Mouse (Mus musculus) forebrain, embryonic 14.5 days (tissue): ENCODE results near the gene Fchsd2. TPM values are rescaled to one million over a fixed set of nuclear protein-coding genes. Genes with fewer than 3 reads are reported as not detected.

Experiments used
- ATAC-seq: fragments of 200-750 bp; cut with Nextera tagmentation; 2 replicates; pipeline ENCODE4 v1.8.0; 2017; ENCODE audit warnings: mild to moderate bottlenecking, moderate library complexity
- DNase-seq: peaks from one replicate; pipeline ENCODE4 v3.0.0-alpha.2; 2015; ENCODE audit warnings: low spot score
- H3K27ac ChIP-seq: fragments of 300-500 bp; sonication (generic); 2 replicates; pipeline ENCODE4 v1.5.1; 2014; ENCODE audit warnings: low read depth, mild to moderate bottlenecking, control low read depth, low read length, moderate library complexity
- H3K27me3 ChIP-seq: fragments of 300-500 bp; sonication (generic); replicated peaks from 2 replicates; pipeline ENCODE4 v1.6.1; 2014; ENCODE audit warnings: low read length, control low read depth, mixed read lengths; ENCODE audit not compliant: control insufficient read depth, insufficient read depth
- H3K36me3 ChIP-seq: fragments of 300-500 bp; sonication (generic); 2 replicates; pipeline ENCODE4 v1.6.1; 2014; ENCODE audit warnings: low read length, control low read depth; ENCODE audit not compliant: control insufficient read depth, insufficient read depth
- H3K4me1 ChIP-seq: fragments of 300-500 bp; sonication (generic); 2 replicates; pipeline ENCODE4 v1.6.1; 2014; ENCODE audit warnings: antibody characterized with exemption, low read length, control low read depth; ENCODE audit not compliant: control insufficient read depth, insufficient read depth
- H3K4me2 ChIP-seq: fragments of 300-500 bp; sonication (generic); 2 replicates; pipeline ENCODE4 v1.6.1; 2014; ENCODE audit warnings: mild to moderate bottlenecking, control low read depth, low read length
- H3K4me3 ChIP-seq: fragments of 300-500 bp; sonication (generic); 2 replicates; pipeline ENCODE4 v1.5.1; 2014; ENCODE audit warnings: low read depth, low read length, control low read depth
- H3K9ac ChIP-seq: fragments of 300-500 bp; sonication (generic); 2 replicates; pipeline ENCODE4 v1.6.1; 2014; ENCODE audit warnings: mild to moderate bottlenecking, low read length, control low read depth, moderate library complexity
- H3K9me3 ChIP-seq: fragments of 300-500 bp; sonication (generic); replicated peaks from 2 replicates; pipeline ENCODE4 v1.6.1; 2016; ENCODE audit warnings: low read length, control low read depth, mixed read lengths; ENCODE audit not compliant: control insufficient read depth
- WGBS: fragments of 180-500 bp; shearing (Covaris S2); extraction: QIAGEN DNeasy Blood & Tissue Kit; methylation state at CpG from one replicate; pipeline ENCODE4 v1.1.7; 2014; 5-methylcytosine and 5-hydroxymethylcytosine counted together
- polyA plus RNA-seq: library from polyadenylated mRNA; unstranded; fragments of >200 nt; fragmentation: Nextera tagmentation; extraction: Ambion mirVana; gene quantifications from 2 replicates; pipeline ENCODE4 v1.2.1, GENCODE M21; 2014

Fchsd2 gene
- polyA plus RNA-seq, 1 experiment from 2014 or later = 27.9 TPM

DNA sequence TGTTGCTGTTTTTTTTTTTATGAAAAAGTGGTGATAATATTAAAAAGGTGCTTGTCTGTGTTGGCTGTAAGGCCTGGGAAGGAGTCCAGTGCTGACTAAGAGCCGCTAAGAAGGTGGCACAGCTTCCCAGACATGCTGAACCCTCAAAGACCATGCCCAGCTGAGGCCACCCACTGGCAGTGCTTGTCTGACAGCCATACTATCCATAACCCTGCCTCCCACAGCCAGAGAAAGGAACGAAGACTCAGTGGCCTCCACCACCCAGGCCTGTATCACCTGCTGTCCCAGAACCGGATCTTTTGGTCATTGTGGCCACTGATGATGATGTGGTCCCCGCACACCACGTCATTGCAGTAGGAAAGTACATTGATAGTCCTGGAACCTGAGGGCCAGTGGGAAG, 198.5 kb downstream of the Fchsd2 start:
- Histone ChIP-seq H3K27ac (no peak overlapping the region), H3K9me3 (no peaks in the 10 kb centered on the region), H3K4me1 (no peaks in the 10 kb centered on the region), H3K4me2 (no peak overlapping the region), H3K36me3 (peaks cover 7% of the 10 kb centered on the region), H3K9ac (no peak overlapping the region), H3K4me3 (no peak overlapping the region), H3K27me3 (no peaks in the 10 kb centered on the region)
- ATAC-seq (no peak), DNase-seq (no peak)
- 73% methylated on average over 5 of the region's 5 CpGs for WGBS

DNA sequence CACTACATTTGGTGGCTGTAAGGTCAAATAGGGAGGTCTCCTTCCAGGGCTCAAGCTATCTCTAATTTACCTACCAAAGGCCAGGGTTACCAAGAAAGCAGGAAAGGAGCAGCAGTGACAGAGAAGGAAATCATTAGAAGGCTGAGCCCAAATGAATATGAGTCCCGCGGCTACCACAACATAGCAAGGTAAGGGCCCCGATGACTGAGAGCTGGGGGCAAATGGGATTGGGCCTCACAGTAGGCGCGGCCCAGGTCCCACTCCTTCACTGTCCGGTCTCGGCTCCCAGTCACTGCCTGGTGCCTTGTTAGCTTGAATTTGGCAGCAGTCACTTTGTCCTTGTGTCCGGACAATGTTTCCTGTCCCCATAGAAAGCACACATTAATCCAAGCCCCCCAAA, 199.0 kb downstream of the Fchsd2 start:
- ATAC-seq (no peak), DNase-seq (no peak)
- no peaks in the 10 kb centered on the region for H3K27me3 ChIP-seq
- no peaks in the 10 kb centered on the region for H3K9me3 ChIP-seq
- 94% methylated on average over 8 of the region's 8 CpGs for WGBS
- H3K4me2 ChIP-seq = no peak overlapping the region
- no peak overlapping the region for H3K4me3 ChIP-seq
- H3K9ac ChIP-seq = no peak overlapping the region
- H3K27ac ChIP-seq = no peak overlapping the region
- peaks cover 7% of the 10 kb centered on the region for H3K36me3 ChIP-seq
- H3K4me1 ChIP-seq = no peaks in the 10 kb centered on the region

DNA sequence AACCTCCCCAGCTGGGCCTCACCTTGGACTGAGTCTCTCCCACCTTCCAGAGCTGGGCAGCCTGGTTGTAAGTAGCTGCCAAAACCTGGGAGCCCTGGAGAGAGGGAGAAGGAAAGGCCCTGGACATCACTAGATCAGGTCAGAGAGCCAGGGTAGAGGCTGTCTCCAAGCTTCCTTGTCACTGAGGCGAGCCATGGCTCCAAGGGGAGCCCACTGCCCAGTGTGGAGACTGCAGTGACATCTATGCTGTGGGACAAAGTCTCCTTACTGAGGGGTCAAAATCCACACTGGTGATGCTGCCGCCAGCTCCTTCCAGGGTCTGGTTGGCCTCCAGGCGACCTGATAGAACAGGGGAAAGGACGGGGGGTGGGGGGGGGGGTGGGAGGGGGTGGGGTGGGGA, 199.4 kb downstream of the Fchsd2 start:
- H3K36me3 ChIP-seq = peaks cover 7% of the 10 kb centered on the region
- no peak overlapping the region for H3K4me3 ChIP-seq
- no peak for DNase-seq
- H3K4me2 ChIP-seq = no peak overlapping the region
- H3K9me3 ChIP-seq = no peaks in the 10 kb centered on the region
- no peak overlapping the region for H3K27ac ChIP-seq
- no peak for ATAC-seq
- H3K9ac ChIP-seq = no peak overlapping the region
- 54% methylated on average over 3 of the region's 4 CpGs for WGBS
- no peaks in the 10 kb centered on the region for H3K27me3 ChIP-seq
- no peaks in the 10 kb centered on the region for H3K4me1 ChIP-seq

DNA sequence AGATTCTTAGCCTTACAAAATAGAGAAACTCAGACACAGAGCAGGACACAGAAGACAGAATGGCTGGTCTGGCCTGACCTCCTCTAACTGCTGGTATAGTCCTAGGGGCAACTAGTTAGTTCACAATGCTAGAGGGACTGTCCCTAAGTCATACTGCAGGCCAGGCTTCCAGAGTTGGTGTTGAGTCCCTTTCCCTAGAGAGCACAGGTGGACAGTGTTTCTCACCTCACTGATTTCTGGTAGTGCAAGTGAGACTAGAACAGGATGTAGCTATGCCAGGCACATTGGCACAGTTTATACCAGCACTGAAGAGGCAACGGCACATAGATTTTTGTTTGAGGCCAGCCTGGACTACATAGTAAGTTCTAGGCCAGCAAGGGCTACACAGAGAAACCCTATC, 200.0 kb downstream of the Fchsd2 start:
- Histone ChIP-seq H3K4me2 (no peak overlapping the region), H3K9ac (no peak overlapping the region), H3K27me3 (no peaks in the 10 kb centered on the region), H3K36me3 (peaks cover 7% of the 10 kb centered on the region), H3K9me3 (no peaks in the 10 kb centered on the region), H3K27ac (no peak overlapping the region), H3K4me1 (no peaks in the 10 kb centered on the region), H3K4me3 (no peak overlapping the region)
- no peak for ATAC-seq
- 100% methylated on average over 1 of the region's 1 CpGs for WGBS
- no peak for DNase-seq

DNA sequence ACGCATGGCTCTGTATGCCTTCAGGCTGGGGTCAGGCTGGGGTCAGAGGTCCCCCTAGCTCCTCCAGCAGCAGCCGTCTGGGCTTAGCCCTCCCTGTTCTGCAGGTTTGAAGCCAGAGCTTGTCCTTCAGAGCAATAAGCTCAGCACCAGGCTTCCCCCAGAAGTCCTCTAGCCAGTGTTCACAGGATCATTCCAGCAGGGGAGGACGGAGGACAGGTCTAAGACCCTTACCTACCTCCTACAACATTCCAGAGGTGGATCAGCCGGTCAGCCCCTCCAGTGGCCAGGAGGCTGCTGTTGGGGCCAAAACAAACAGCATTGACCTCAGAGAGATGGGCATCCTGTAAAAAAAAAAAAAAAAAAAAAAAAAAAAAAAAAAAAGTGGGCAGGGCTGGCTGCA, 200.5 kb downstream of the Fchsd2 start:
- H3K27ac ChIP-seq = no peak overlapping the region
- H3K4me1 ChIP-seq = no peaks in the 10 kb centered on the region
- H3K36me3 ChIP-seq = peaks cover 7% of the 10 kb centered on the region

DNA sequence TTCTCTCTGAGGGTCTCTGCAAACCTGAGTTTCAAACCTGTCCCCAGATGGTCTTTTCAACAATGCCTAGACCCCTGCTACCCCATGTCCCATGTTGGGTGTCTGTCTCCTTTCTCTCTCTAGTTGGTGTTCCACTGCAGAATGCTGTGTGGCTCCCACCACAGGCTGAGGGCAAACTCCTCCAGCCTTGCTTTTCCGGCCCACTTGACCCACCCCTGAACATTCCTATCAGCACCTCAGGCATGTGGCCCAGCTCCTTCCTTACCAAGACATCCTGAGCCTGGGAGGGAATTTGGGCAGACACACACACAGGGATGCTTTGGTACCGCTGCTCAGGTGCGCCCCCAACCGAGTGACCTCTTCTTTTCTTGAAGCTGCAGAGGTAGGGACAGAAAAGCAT, 200.9 kb downstream of the Fchsd2 start:
- Histone ChIP-seq H3K4me1 (no peaks in the 10 kb centered on the region), H3K27me3 (no peaks in the 10 kb centered on the region), H3K9ac (no peak overlapping the region), H3K9me3 (no peaks in the 10 kb centered on the region), H3K36me3 (peaks cover 7% of the 10 kb centered on the region), H3K4me2 (no peak overlapping the region), H3K4me3 (no peak overlapping the region), H3K27ac (no peak overlapping the region)
- WGBS = 55% methylated on average over 4 of the region's 4 CpGs
- DNase-seq = no peak
- ATAC-seq = no peak

More for the DNA sequence above, 200.5 kb downstream of the Fchsd2 start:
- DNase-seq = no peak
- H3K9me3 ChIP-seq = no peaks in the 10 kb centered on the region
- 76% methylated on average over 4 of the region's 4 CpGs for WGBS
- no peak for ATAC-seq
- no peak overlapping the region for H3K4me2 ChIP-seq
- H3K4me3 ChIP-seq = no peak overlapping the region
- H3K9ac ChIP-seq = no peak overlapping the region
- no peaks in the 10 kb centered on the region for H3K27me3 ChIP-seq

DNA sequence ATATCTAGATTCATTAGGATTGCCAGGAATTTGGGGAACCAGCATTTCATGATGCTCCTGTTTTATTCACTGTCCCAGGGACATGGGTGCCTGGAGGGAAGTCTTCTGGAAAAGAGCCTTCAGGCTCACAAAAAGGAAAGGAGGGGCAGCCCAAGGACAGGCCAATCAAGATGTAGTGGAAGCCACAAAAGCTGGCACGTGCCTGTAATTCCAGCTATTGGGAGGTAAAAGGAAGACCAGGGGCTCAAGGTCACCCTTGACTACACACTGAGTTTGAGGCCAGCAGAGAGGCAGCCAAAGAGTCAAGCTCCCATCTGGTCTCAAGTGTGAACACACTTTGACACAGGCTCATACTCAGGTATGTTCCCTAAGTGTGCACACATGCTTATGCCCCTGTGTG, 202.8 kb downstream of the Fchsd2 start:
- H3K4me2 ChIP-seq = no peak overlapping the region
- H3K4me3 ChIP-seq = no peak overlapping the region
- H3K9me3 ChIP-seq = no peaks in the 10 kb centered on the region
- H3K27ac ChIP-seq = no peak overlapping the region
- H3K27me3 ChIP-seq = peaks cover 4% of the 10 kb centered on the region; the same call in 1 of the 2 replicates
- H3K4me1 ChIP-seq = no peaks in the 10 kb centered on the region
- DNase-seq (no peak), ATAC-seq (no peak)
- no peaks in the 10 kb centered on the region for H3K36me3 ChIP-seq
- no peak overlapping the region for H3K9ac ChIP-seq
- 64% methylated on average over 1 of the region's 1 CpGs for WGBS

DNA sequence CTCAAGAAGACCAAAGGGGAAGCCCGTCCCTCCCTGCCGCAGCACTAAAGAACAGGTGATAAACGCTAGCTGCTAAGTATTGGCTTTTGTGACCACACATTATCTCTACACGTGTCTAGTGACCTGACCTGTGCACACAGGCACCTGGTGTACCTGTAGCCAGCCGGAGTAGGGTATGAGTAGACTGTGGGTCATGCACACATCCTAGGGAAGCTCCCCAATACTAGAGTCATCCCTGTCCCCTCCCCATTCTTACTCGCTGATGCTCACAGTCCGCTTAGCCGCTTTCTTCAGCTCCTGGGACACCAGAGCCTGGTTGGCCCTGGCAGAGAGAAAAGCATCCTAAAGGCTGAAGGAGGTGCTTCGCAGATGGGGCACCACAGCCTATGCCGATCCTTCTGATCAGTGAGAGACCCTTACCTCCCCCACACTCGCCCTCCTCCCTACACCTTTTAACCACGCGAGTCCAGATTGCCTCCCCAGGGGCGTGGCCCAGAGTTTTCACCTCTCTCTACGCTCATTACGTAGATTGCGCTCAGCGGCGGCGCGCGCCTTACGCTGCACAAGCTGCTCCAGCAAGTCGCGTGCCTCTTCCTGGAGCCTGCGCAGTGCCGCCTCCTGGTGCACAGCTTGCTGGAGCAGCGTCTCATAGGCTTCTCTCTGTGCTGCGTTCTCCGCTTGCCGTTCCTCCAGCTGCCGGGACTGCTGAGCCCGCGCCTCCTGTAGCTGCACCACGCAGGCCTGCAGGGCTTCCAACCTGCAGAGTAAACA, 203.8 kb downstream of the Fchsd2 start:
- WGBS = 9% methylated on average over 35 of the region's 35 CpGs
- peaks cover 5% of the 10 kb centered on the region; the same call in 1 of the 2 replicates for H3K4me1 ChIP-seq

DNA sequence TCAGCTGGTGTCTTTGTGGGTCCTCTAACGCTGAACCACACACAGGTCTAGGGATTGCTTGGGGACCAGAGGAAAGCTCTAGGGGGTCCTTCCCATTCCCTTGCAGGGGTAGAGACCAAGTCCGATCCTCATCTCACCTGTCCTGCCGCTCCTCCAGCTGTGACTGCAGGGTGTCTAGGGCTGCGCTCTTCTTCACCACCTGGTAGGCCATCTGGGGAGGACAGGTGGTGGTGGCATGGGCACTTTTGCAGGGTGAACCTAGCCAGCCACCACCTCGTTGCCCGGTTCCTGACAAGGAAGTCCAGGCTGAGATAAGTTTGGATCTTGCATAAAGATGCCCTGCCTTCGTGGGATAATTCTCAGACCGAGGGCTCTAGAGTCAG, 204.4 kb downstream of the Fchsd2 start:
- ATAC-seq = no peak
- Histone ChIP-seq H3K27ac (no peak overlapping the region), H3K4me3 (peak overlapping the region; percentile 29), H3K9me3 (no peaks in the 10 kb centered on the region), H3K4me1 (peaks cover 5% of the 10 kb centered on the region; the same call in 1 of the 2 replicates), H3K27me3 (peaks cover 4% of the 10 kb centered on the region; the same call in 1 of the 2 replicates), H3K4me2 (peak overlapping the region; percentile 69), H3K36me3 (no peaks in the 10 kb centered on the region), H3K9ac (peak overlapping the region; percentile 53)
- DNase-seq = no peak
- 24% methylated on average over 8 of the region's 8 CpGs for WGBS

More for the DNA sequence above, 203.8 kb downstream of the Fchsd2 start:
- no peaks in the 10 kb centered on the region for H3K9me3 ChIP-seq
- H3K36me3 ChIP-seq = no peaks in the 10 kb centered on the region
- H3K9ac ChIP-seq = peak overlapping the region; percentile 53
- peaks cover 4% of the 10 kb centered on the region; the same call in 1 of the 2 replicates for H3K27me3 ChIP-seq
- no peak overlapping the region for H3K27ac ChIP-seq
- H3K4me3 ChIP-seq = peak overlapping the region; percentile 29
- peak overlapping the region; percentile 69 for H3K4me2 ChIP-seq
- ATAC-seq = peak; percentile 93
- DNase-seq = peak; percentile 96
